Mouse (Mus musculus) midbrain, postnatal 0 days (tissue): Measurements from ENCODE around the gene Btbd11. TPM values are rescaled to one million over a fixed set of nuclear protein-coding genes. Genes with fewer than 3 reads are reported as not detected.

Experiments used
- ATAC-seq: fragments of 200-750 bp; cut with Nextera tagmentation; 2 replicates; pipeline ENCODE4 v1.8.0; 2017; ENCODE audit warnings: moderate number of reproducible peaks, mild to moderate bottlenecking, moderate TSS enrichment, moderate library complexity; ENCODE audit not compliant: low FRiP score
- DNase-seq: peaks from one replicate; pipeline ENCODE4 v3.0.0-alpha.2; 2015; ENCODE audit warnings: low spot score
- H3K27ac ChIP-seq: fragments of 300-500 bp; sonication (generic); 2 replicates; pipeline ENCODE4 v1.5.1; 2014; ENCODE audit warnings: low read depth, mild to moderate bottlenecking, low read length, mixed read lengths
- H3K27me3 ChIP-seq: fragments of 300-500 bp; sonication (generic); 2 replicates; pipeline ENCODE4 v1.6.1; 2014; ENCODE audit warnings: low read length, control low read depth, mixed read lengths; ENCODE audit not compliant: insufficient read depth
- H3K36me3 ChIP-seq: fragments of 300-500 bp; sonication (generic); 2 replicates; pipeline ENCODE4 v1.6.1; 2014; ENCODE audit warnings: low read length, control low read depth, mixed read lengths; ENCODE audit not compliant: insufficient read depth
- H3K4me1 ChIP-seq: fragments of 300-500 bp; sonication (generic); 2 replicates; pipeline ENCODE4 v1.6.1; 2014; ENCODE audit warnings: mild to moderate bottlenecking, control low read depth, antibody characterized with exemption, low read length, mixed read lengths; ENCODE audit not compliant: insufficient read depth
- H3K4me2 ChIP-seq: fragments of 300-500 bp; sonication (generic); 2 replicates; pipeline ENCODE4 v1.6.1; 2014; ENCODE audit warnings: low read depth, mild to moderate bottlenecking, low read length, mixed read lengths; ENCODE audit not compliant: poor library complexity, severe bottlenecking
- H3K4me3 ChIP-seq: fragments of 300-500 bp; sonication (generic); 2 replicates; pipeline ENCODE4 v1.5.1; 2014; ENCODE audit warnings: low read depth, mild to moderate bottlenecking, low read length, moderate library complexity
- H3K9ac ChIP-seq: fragments of 300-500 bp; sonication (generic); replicated peaks from 2 replicates; pipeline ENCODE4 v1.6.1; 2014; ENCODE audit warnings: mild to moderate bottlenecking, low read length, moderate library complexity, mixed read lengths; ENCODE audit not compliant: poor library complexity, severe bottlenecking
- H3K9me3 ChIP-seq: fragments of 300-500 bp; sonication (generic); 2 replicates; pipeline ENCODE4 v1.6.1; 2016; ENCODE audit warnings: low read length, control low read depth
- CTCF ChIP-seq: IDR thresholded peaks from 2 replicates; pipeline ENCODE4 v1.5.1; 2016; ENCODE audit warnings: antibody characterized with exemption, mild to moderate bottlenecking
- WGBS: fragments of 180-500 bp; shearing (Covaris S2); extraction: QIAGEN DNeasy Blood & Tissue Kit; methylation state at CpG from one replicate; pipeline ENCODE4 v1.1.7; 2014; 5-methylcytosine and 5-hydroxymethylcytosine counted together
- polyA plus RNA-seq: library from polyadenylated mRNA; unstranded; fragments of >200 nt; fragmentation: Nextera tagmentation; extraction: Ambion mirVana; gene quantifications from 2 replicates; pipeline ENCODE4 v1.2.1, GENCODE M21; 2015
- total RNA-seq: library from RNA; depleted of rRNA; stranded (reverse); fragments of >200 nt; gene quantifications from 2 replicates; pipeline ENCODE4 v1.2.3, GENCODE M21; 2014

Btbd11 gene
- total and polyA plus RNA-seq, 2 experiments from 2014 or later, result 17.1 to 47.4 TPM

DNA sequence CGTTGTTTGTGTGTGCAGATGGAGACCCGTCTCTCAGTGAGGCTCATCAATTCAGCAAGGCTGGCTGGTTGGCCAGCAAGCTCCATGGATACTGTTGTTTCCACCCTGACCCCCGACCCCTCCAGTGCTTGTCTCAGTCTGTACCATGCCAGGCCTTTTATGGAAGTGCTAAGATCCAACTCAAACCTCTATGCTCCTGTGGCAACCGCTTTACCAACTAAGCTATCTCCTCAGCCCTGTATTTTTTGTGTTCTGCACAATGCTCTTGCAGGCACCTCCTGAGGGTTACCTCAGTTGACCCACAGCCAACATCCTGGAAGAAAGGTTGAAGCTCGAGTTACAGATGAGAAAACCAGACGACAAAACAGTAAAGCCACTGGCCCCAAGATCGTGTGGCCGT, 230.5 kb downstream of the Btbd11 start:
- H3K4me1 ChIP-seq, result no peaks in the 10 kb centered on the region
- H3K27ac ChIP-seq, result no peak overlapping the region
- no peaks in the 10 kb centered on the region for H3K9me3 ChIP-seq
- TF ChIP-seq CTCF, result no peak
- H3K9ac ChIP-seq, result no peak overlapping the region
- H3K4me2 ChIP-seq, result no peak overlapping the region
- no peaks in the 10 kb centered on the region for H3K36me3 ChIP-seq
- no peaks in the 10 kb centered on the region for H3K27me3 ChIP-seq
- WGBS, result 50% methylated on average over 8 of the region's 8 CpGs
- no peak overlapping the region for H3K4me3 ChIP-seq
- DNase-seq (no peak), ATAC-seq (no peak)

- Histone ChIP-seq H3K27me3 (no peaks in the 10 kb centered on the region), H3K27ac (no peak overlapping the region), H3K4me1 (no peaks in the 10 kb centered on the region), H3K4me2 (no peak overlapping the region), H3K9me3 (no peaks in the 10 kb centered on the region), H3K4me3 (no peak overlapping the region), H3K36me3 (no peaks in the 10 kb centered on the region), H3K9ac (no peak overlapping the region)
- WGBS, result 47% methylated on average over 12 of the region's 12 CpGs
- ATAC-seq, result no peak
- DNase-seq, result no peak
- TF ChIP-seq CTCF, result no peak
These were observed 231.1 kb downstream of the Btbd11 start for GRCm38 (mm10) chr10:85617501-85618417.

GRCm38 (mm10) chr10:85621067-85621466, 234.5 kb downstream of the Btbd11 start:
- Histone ChIP-seq H3K4me3 (no peak overlapping the region), H3K4me2 (no peak overlapping the region), H3K4me1 (no peaks in the 10 kb centered on the region), H3K27ac (no peak overlapping the region), H3K36me3 (no peaks in the 10 kb centered on the region), H3K9me3 (no peaks in the 10 kb centered on the region), H3K27me3 (no peaks in the 10 kb centered on the region), H3K9ac (no peak overlapping the region)
- 84% methylated on average over 6 of the region's 6 CpGs for WGBS
- ATAC-seq, result no peak
- no peak for TF ChIP-seq CTCF
- no peak for DNase-seq

DNA sequence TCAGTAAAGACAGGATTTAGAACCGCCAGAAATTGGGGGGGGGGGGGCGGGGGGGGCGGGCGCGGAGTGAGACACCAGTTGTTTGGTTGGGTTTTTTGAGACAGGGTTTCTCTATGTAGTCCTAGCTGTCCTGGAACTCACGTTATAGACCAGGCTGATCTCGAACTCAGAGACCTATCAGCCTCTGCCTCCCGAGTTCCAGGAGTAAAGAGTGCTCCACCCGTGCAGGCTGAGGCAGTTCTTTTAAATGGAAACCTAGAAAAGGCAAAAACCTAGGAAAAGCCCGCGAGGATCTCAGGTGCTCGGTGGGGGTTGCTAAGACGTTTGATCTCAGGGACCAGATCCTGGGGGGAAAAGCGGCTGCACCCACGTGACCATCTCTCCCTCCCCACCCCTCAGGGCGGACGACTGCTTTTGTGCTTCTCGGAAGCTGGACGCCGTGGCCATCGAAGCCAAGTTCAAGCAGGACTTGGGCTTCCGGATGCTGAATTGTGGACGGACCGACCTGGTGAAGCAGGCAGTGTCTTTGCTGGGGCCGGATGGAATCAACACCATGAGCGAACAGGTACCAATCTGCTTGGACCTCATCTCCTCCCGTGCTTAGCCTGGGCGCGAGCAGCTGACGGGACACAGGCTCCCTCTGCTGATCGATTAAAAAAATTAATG, 238.0 kb downstream of the Btbd11 start:
- Histone ChIP-seq H3K27ac (peak overlapping the region; percentile 21; the same call in 1 of the 2 replicates), H3K27me3 (no peaks in the 10 kb centered on the region), H3K9me3 (no peaks in the 10 kb centered on the region), H3K4me3 (peak overlapping the region; percentile 32), H3K36me3 (no peaks in the 10 kb centered on the region), H3K4me2 (peak overlapping the region; percentile 51), H3K9ac (peak overlapping the region; percentile 20), H3K4me1 (no peaks in the 10 kb centered on the region)
- DNase-seq (peak; percentile 83), ATAC-seq (peak; percentile 85)
- WGBS, result 4% methylated on average over 31 of the region's 31 CpGs
- peak; percentile 86 for TF ChIP-seq CTCF

DNA sequence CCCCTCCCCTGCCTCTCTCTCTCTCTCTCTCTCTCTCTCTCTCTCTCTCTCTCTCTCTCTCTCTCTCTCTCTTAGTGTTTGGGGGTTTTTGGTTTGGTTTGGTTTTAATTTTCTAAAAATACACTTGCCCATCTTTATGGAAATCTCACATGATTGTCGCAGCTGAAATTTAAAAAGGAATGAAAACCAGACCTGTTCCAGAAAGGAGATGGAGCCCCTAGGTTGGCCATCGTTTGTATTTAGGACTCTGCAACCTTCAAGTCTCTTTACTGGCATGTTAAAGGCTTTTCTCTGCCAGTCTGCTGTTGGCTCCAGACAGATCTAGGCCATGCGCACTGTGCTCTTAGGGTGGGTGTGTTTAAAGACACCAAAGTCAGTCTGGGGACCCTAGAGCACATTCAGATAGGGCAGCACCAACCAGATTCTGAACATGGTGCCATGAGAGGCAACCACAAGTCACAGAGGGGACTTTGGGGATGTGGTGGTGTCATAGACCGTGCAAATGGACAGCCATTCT, 238.6 kb downstream of the Btbd11 start:
- ATAC-seq, result no peak
- TF ChIP-seq CTCF, result no peak
- peak; percentile 31 for DNase-seq
- Histone ChIP-seq H3K4me1 (no peaks in the 10 kb centered on the region), H3K9me3 (no peaks in the 10 kb centered on the region), H3K27ac (peak overlapping the region; percentile 40), H3K4me3 (peak overlapping the region; percentile 32; the same call in 1 of the 2 replicates), H3K9ac (no peak overlapping the region), H3K36me3 (no peaks in the 10 kb centered on the region), H3K27me3 (no peaks in the 10 kb centered on the region), H3K4me2 (peak overlapping the region; percentile 51)
- 49% methylated on average over 4 of the region's 4 CpGs for WGBS
